Mouse (Mus musculus) thymus, adult 2 months (tissue): ENCODE measurements at regions not wholly inside any gene's neighbourhood (a gene's known extent, or its start where the extent isn't known, plus 50 kb on each side); places are given as distances from the start of the nearest gene placed in this dataset.

Source experiments
- DNase-seq: peaks from one replicate; pipeline ENCODE4 v3.0.0; 2021
- H3K27ac ChIP-seq: fragments of 200-500 bp; 2 replicates; pipeline ENCODE4 v1.5.1; 2012; ENCODE audit warnings: low read length, control low read depth; ENCODE audit not compliant: control insufficient read depth, insufficient read depth
- H3K27me3 ChIP-seq: fragments of 200-500 bp; 2 replicates; pipeline ENCODE4 v1.6.1; 2012; ENCODE audit warnings: mild to moderate bottlenecking, low read length, moderate library complexity, mixed read lengths; ENCODE audit not compliant: control insufficient read depth, insufficient read depth
- H3K36me3 ChIP-seq: fragments of 200-500 bp; 2 replicates; pipeline ENCODE4 v1.6.1; 2012; ENCODE audit warnings: mild to moderate bottlenecking, low read length, moderate library complexity; ENCODE audit not compliant: control insufficient read depth, insufficient read depth
- H3K4me1 ChIP-seq: fragments of 200-500 bp; replicated peaks from 2 replicates; pipeline ENCODE4 v1.6.1; 2012; ENCODE audit warnings: low read length; ENCODE audit not compliant: control insufficient read depth, insufficient read depth
- H3K4me3 ChIP-seq: fragments of 200-500 bp; 2 replicates; pipeline ENCODE4 v1.5.1; 2012; ENCODE audit warnings: mild to moderate bottlenecking, low read length, control low read depth, moderate library complexity; ENCODE audit not compliant: control insufficient read depth, insufficient read depth
- CTCF ChIP-seq: fragments of 200-500 bp; IDR thresholded peaks from 2 replicates; pipeline ENCODE4 v1.5.1; 2012; ENCODE audit warnings: mild to moderate bottlenecking, control low read depth, low read length, moderate library complexity, borderline replicate concordance; ENCODE audit not compliant: control insufficient read depth, poor library complexity, insufficient read depth; ENCODE audit errors: extremely low read depth
- POLR2A ChIP-seq: fragments of 200-500 bp; IDR thresholded peaks from 2 replicates; pipeline ENCODE4 v1.6.1; 2012; ENCODE audit warnings: mild to moderate bottlenecking, low read length, control low read depth, moderate library complexity; ENCODE audit not compliant: control insufficient read depth, poor library complexity, insufficient read depth; ENCODE audit errors: extremely low read depth
- whole genome bisulfite sequencing: fragments of 180-500 bp; shearing (Covaris S2); methylation state at CpG from one replicate; pipeline ENCODE4 v1.1.7; 2018; 5-methylcytosine and 5-hydroxymethylcytosine counted together

GRCm38 (mm10) chr15:59169831-59170230 lies 280.7 kb downstream of the Gm49356 start:
- H3K4me1 ChIP-seq = peaks cover 6% of the 10 kb centered on the region
- no peaks in the 10 kb centered on the region for H3K27me3 ChIP-seq
- no peak overlapping the region for H3K4me3 ChIP-seq
- DNase-seq = no peak
- H3K27ac ChIP-seq = no peak overlapping the region
- TF ChIP-seq POLR2A (no peak), CTCF (no peak)
- H3K36me3 ChIP-seq = no peaks in the 10 kb centered on the region
- 95% methylated on average over 3 of the region's 3 CpGs for WGBS

- TF ChIP-seq CTCF = no peak
- TF ChIP-seq POLR2A = no peak
- Histone ChIP-seq H3K27me3 (no peaks in the 10 kb centered on the region), H3K4me3 (no peak overlapping the region), H3K4me1 (peaks cover 10% of the 10 kb centered on the region), H3K36me3 (no peaks in the 10 kb centered on the region), H3K27ac (no peak overlapping the region)
- 59% methylated on average over 6 of the region's 6 CpGs for WGBS
- no peak for DNase-seq
Measured at GRCm38 (mm10) chr15:59171120-59171519, 282.0 kb downstream of the Gm49356 start.

- no peak overlapping the region for H3K4me3 ChIP-seq
- no peak for DNase-seq
- H3K27me3 ChIP-seq = no peaks in the 10 kb centered on the region
- WGBS = 95% methylated on average over 21 of the region's 21 CpGs
- H3K36me3 ChIP-seq = no peaks in the 10 kb centered on the region
- H3K4me1 ChIP-seq = peaks cover 10% of the 10 kb centered on the region
- no peak for TF ChIP-seq CTCF
- TF ChIP-seq POLR2A = no peak
- no peak overlapping the region for H3K27ac ChIP-seq
Measured at GRCm38 (mm10) chr15:59173452-59174245, 284.6 kb downstream of the Gm49356 start.

- DNase-seq = peak; percentile 37
- 31% methylated on average over 7 of the region's 7 CpGs for WGBS
- no peak overlapping the region for H3K27ac ChIP-seq
Measured at GRCm38 (mm10) chr15:59174246-59174751, 285.2 kb downstream of the Gm49356 start.

GRCm38 (mm10) chr15:59174893-59175531 lies 285.9 kb downstream of the Gm49356 start:
- no peak for TF ChIP-seq CTCF
- no peak for TF ChIP-seq POLR2A
- Histone ChIP-seq H3K27me3 (no peaks in the 10 kb centered on the region), H3K4me3 (no peak overlapping the region), H3K36me3 (no peaks in the 10 kb centered on the region), H3K27ac (peak overlapping the region; percentile 29; the same call in 1 of the 2 replicates), H3K4me1 (peaks cover 10% of the 10 kb centered on the region)
- no peak for DNase-seq
- 93% methylated on average over 8 of the region's 8 CpGs for WGBS

More at GRCm38 (mm10) chr15:59174246-59174751, 285.2 kb downstream of the Gm49356 start:
- no peaks in the 10 kb centered on the region for H3K36me3 ChIP-seq
- TF ChIP-seq CTCF = no peak
- TF ChIP-seq POLR2A = no peak
- no peaks in the 10 kb centered on the region for H3K27me3 ChIP-seq
- H3K4me1 ChIP-seq = peaks cover 10% of the 10 kb centered on the region
- H3K4me3 ChIP-seq = no peak overlapping the region

- 98% methylated on average over 3 of the region's 3 CpGs for WGBS
- TF ChIP-seq CTCF = no peak
- TF ChIP-seq POLR2A = no peak
- no peak overlapping the region for H3K27ac ChIP-seq
- H3K4me3 ChIP-seq = no peak overlapping the region
- no peaks in the 10 kb centered on the region for H3K36me3 ChIP-seq
- DNase-seq = no peak
- no peaks in the 10 kb centered on the region for H3K27me3 ChIP-seq
- H3K4me1 ChIP-seq = peaks cover 1% of the 10 kb centered on the region
Measured at GRCm38 (mm10) chr15:59180076-59180475, 291.0 kb downstream of the Gm49356 start.

- Histone ChIP-seq H3K4me3 (no peak overlapping the region), H3K27ac (no peak overlapping the region), H3K27me3 (no peaks in the 10 kb centered on the region), H3K4me1 (no peaks in the 10 kb centered on the region; the same call in 1 of the 2 replicates), H3K36me3 (no peaks in the 10 kb centered on the region)
- DNase-seq = no peak
- WGBS = 95% methylated on average over 9 of the region's 9 CpGs
- TF ChIP-seq POLR2A (no peak), CTCF (no peak)
Measured at GRCm38 (mm10) chr15:59184461-59184860, 295.4 kb downstream of the Gm49356 start.
